ENCODE assay signal across 8 mouse cellular contexts in the genomic region with DNA sequence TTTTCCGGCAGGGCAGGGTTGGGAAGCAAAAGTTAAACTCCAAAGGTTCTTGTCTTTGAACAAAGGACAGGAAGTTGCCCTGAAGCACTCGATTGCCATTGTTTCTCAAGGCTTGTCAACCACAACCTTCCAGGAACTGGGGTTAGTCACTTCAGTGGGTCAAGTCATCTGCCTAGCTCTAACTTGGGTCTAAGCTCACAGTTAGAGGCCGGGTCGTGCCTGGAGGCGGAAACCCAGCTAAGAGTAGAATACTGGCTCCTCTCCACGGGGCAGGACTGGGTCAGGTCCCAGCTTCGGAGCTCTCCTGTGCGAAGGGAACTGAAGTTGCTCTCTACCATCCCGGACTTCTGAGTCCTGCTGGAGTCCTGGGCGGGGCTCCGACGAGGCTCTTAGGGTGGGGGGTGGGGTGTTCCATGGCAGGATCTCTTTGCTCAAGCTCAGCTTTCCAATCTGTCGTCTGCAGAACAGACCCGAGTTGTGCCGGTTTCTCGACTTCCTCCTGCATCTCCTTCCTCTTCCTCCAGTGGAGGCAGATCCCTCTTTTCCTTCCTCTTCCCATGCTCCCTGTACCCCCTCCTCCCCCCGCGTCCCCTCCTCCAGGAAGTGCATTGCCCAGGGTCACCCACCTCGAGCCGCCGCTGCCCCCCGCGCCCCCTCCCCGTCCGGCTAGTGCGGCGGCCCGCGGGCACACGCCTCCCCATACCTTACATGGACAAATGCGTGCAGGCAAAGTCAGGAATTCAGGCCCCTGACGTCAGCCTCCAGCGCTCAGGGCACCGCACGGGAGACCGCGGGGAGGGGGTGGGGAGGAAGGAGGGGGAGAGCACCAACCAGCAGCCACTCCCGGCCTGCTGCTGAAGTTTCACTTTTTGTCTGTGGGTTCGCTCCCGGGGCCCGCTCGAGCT. TPM values are rescaled to one million over a fixed set of nuclear protein-coding genes. Genes with fewer than 3 reads are reported as not detected.
A peak's percentile ranks its signal among the peaks of the same experiment; 100 is the strongest.
DNase-seq lines count a peak whose midpoint lies in the region; ATAC-seq and TF ChIP-seq lines count a peak whose summit lies in the region.

A gene (plus strand): TSS at position 857 of the 905 bp plus-strand sequence.

- peak; percentile 87 for ATAC-seq in forebrain, postnatal 0 days
- peak; percentile 94 for ATAC-seq in hindbrain, embryonic 11.5 days (ENCODE audit: low FRiP score)

- H3K27me3 ChIP-seq in E14TG2a.4 (ENCODE audit: insufficient read depth, low read length): peaks cover 19% of the 10 kb centered on the region
- H3K27me3 ChIP-seq in forebrain, postnatal 0 days (ENCODE audit: insufficient read depth, low read length): no peaks in the 10 kb centered on the region
- no peaks in the 10 kb centered on the region for H3K27me3 ChIP-seq in hindbrain, embryonic 11.5 days (ENCODE audit: control insufficient read depth, insufficient read depth, low read length)

- peak within 1 kb of the TSS; percentile 75 for H3K9ac ChIP-seq in forebrain, postnatal 0 days
- peak within 1 kb of the TSS; percentile 94 for H3K9ac ChIP-seq in hindbrain, embryonic 11.5 days (ENCODE audit: low read depth, low read length)

- no peak for TF ChIP-seq CTCF in E14TG2a.4 (conservative IDR thresholded peaks at IDR 0.05; ENCODE audit: low read length)
- TF ChIP-seq CTCF in forebrain, postnatal 0 days (IDR thresholded peaks at IDR 0.05; ENCODE audit: low read depth): no peak

- H3K4me2 ChIP-seq in forebrain, postnatal 0 days (ENCODE audit: low read depth): peak within 1 kb of the TSS; percentile 82
- peak within 1 kb of the TSS; percentile 82 for H3K4me2 ChIP-seq in hindbrain, embryonic 11.5 days (replicated peaks; ENCODE audit: low read depth, low read length)

- peaks cover 55% of the 10 kb centered on the region for H3K4me1 ChIP-seq in E14TG2a.4 (replicated peaks; ENCODE audit: low read depth, low read length)
- no peaks in the 10 kb centered on the region for H3K4me1 ChIP-seq in forebrain, postnatal 0 days (ENCODE audit: insufficient read depth)
- H3K4me1 ChIP-seq in hindbrain, embryonic 11.5 days (replicated peaks; ENCODE audit: control insufficient read depth, insufficient read depth, low read length): no peaks in the 10 kb centered on the region; the same call in 1 of the 2 replicates

- WGBS in forebrain, postnatal 0 days: 3% methylated on average over 42 of the region's 42 CpGs
- WGBS in hindbrain, embryonic 11.5 days: 2% methylated on average over 38 of the region's 42 CpGs

- peak; percentile 79 for DNase-seq in cerebellum, adult 11-12 months
- DNase-seq in forebrain, postnatal 0 days: peak; percentile 72
- peak; percentile 84 for DNase-seq in hindbrain, embryonic 11.5 days (ENCODE audit: low spot score)
- peak; percentile 44 to 58 for DNase-seq in layer of hippocampus, postnatal 14 days (ENCODE audit: low spot score in 2 of 2)
- peak; percentile 88 for DNase-seq in lung, postnatal 10 days
- peak; percentile 76 for DNase-seq in ovary, adult 18-20 months (ENCODE audit: low spot score)
- DNase-seq in thymus, postnatal 10 days (ENCODE audit: low spot score in 2 of 2): peak; percentile 44 to 46

- no peaks in the 10 kb centered on the region for H3K9me3 ChIP-seq in E14TG2a.4 (ENCODE audit: low read length)
- no peaks in the 10 kb centered on the region for H3K9me3 ChIP-seq in forebrain, postnatal 0 days (ENCODE audit: low read length)
- no peaks in the 10 kb centered on the region for H3K9me3 ChIP-seq in hindbrain, embryonic 11.5 days (ENCODE audit: control insufficient read depth, low read length)

- H3K4me3 ChIP-seq in E14TG2a.4 (replicated peaks; ENCODE audit: low read length): peak within 1 kb of the TSS; percentile 86
- H3K4me3 ChIP-seq in forebrain, postnatal 0 days (ENCODE audit: low read depth, low read length): peak within 1 kb of the TSS; percentile 83
- peak within 1 kb of the TSS; percentile 86 for H3K4me3 ChIP-seq in hindbrain, embryonic 11.5 days (ENCODE audit: low read depth, low read length)

- H3K36me3 ChIP-seq in E14TG2a.4 (ENCODE audit: insufficient read depth, low read length): no peaks in the 10 kb centered on the region
- H3K36me3 ChIP-seq in forebrain, postnatal 0 days (ENCODE audit: insufficient read depth): no peaks in the 10 kb centered on the region
- H3K36me3 ChIP-seq in hindbrain, embryonic 11.5 days (ENCODE audit: control insufficient read depth, insufficient read depth, low read length): no peaks in the 10 kb centered on the region

- H3K27ac ChIP-seq in forebrain, postnatal 0 days (ENCODE audit: low read depth, low read length): peak within 1 kb of the TSS; percentile 82
- peak within 1 kb of the TSS; percentile 79 for H3K27ac ChIP-seq in hindbrain, embryonic 11.5 days (ENCODE audit: low read depth, low read length)

RNA-seq across cellular contexts. Expression of the gene that starts here (rescaled TPM):
- total RNA-seq in forebrain, postnatal 0 days (2014; rRNA removed): 6.0 and 9.4 TPM in 2 replicates
- 2.6 and 6.2 TPM in 2 replicates for polyA plus RNA-seq in forebrain, postnatal 0 days (2015; fragmentation: Nextera tagmentation; extraction: Ambion mirVana)
- 19.6 and 25.1 TPM in 2 replicates for polyA plus RNA-seq in hindbrain, embryonic 11.5 days (2014; fragmentation: Nextera tagmentation; extraction: Ambion mirVana)
- 10 to 100 TPM; 10.1 to 12.2 TPM for total RNA-seq in layer of hippocampus, postnatal 14 days (2021)

Comparison
In these comparisons a context has a peak if more than half of its experiments do, and no peak if none do; other contexts are left out.
1. Peak in every context shown above with its lines: DNase-seq, ATAC-seq, H3K4me3 ChIP-seq and H3K27ac ChIP-seq.